Mouse (Mus musculus): Measurements from ENCODE around the gene Cryzl1.
A peak's percentile ranks its signal among the peaks of the same experiment; 100 is the strongest.

Cryzl1 gene

DNA sequence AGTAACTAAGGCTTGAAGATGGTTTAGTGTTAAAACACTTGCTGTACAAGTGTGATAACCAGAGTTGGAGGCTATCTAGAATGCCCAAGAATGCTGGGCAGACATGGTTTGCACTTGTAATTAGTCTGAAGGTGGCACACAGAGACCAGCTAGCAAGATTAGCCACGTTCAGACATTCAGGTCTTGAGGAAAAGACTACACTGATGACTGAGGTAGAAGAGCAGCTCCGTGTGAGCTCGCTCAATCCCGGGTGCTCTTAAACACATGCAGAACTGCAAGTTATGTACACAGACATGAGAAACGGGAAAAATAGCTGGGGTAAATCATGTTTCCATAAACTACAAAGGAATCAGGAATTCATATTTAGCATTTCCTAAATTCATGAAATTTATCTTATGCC lies 48.1 kb downstream of the Cryzl1 start:
- TF ChIP-seq GATA4 (IDR thresholded peaks at IDR 0.05; ENCODE audit: insufficient replicate concordance, low read length) = no peak

DNA sequence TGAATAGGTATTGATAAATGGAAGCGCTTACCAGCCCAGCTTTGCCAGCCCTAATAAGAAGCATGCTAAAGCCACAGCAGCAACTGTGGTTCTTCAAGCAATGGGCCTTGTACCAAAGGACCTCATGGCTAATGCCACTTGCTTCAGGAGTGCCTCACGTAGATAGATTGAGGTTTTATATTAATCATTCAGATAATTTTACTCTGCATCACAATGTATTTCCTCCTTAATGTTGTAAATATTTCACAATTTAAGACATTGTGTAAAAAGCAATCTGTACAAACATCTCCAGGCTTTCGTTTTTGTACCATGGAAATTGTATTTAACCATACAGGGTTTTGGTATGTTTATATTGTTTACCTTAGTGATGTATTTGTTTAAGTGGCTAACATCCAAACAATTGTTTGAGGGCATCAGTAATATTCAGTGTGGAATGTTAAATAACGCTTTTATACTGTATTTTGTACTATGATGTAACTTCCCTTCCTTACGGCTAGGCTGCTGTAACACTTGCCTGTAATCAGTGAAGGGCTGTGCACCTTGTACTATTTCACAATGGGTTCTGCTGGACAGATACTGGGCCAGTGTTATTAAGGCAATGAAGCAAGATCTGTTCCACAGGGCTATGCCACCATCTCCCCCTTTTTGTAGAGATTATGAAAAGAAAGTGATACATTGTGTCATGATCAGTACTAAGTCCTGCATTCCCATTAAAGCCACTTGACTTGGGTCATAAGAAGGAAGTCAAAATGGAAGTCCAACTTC lies 50.4 kb downstream of the Cryzl1 start:
- peak; percentile 95 for TF ChIP-seq GATA4 (IDR thresholded peaks at IDR 0.05; ENCODE audit: insufficient replicate concordance, low read length)

DNA sequence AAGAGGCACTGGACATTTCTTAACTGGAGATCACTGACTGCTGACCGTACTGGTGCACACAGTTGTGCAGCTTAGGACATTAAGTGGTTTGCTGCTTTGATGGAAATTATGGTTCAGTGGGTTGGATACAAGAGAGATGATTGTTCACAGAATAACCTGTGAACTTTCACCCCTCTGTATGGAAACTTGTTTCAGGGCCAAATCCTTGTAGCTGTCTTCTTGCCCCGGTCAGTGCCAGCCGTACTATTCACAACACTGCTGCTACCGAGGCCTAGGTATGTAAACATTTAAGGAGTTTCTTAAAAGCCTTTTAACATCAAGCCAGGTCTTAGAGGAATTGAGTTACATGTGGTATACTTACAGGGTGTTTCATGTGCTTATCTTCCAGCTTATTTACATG lies 54.3 kb downstream of the Cryzl1 start:
- no peak for TF ChIP-seq GATA4 (IDR thresholded peaks at IDR 0.05; ENCODE audit: insufficient replicate concordance, low read length)

DNA sequence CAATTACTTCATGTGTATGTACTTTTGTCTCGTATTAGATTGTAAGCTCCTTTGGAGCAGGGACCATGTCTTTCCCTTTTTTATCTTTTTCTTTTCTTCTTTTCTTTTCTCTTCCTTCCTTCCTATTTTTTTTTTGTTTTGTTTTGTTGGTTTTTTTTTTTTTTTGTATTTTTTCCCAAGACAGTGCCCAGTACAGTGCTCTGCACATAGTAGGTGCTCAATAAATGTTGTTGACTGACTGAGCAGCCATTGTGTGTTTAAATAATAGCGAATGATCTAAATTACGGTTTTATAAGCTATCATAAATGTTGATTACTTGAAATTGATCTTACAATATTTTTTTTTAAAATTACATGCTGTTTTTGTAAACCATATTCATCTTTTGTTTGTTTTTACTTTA lies 65.0 kb downstream of the Cryzl1 start:
- no peak for TF ChIP-seq GATA4 (IDR thresholded peaks at IDR 0.05; ENCODE audit: insufficient replicate concordance, low read length)

DNA sequence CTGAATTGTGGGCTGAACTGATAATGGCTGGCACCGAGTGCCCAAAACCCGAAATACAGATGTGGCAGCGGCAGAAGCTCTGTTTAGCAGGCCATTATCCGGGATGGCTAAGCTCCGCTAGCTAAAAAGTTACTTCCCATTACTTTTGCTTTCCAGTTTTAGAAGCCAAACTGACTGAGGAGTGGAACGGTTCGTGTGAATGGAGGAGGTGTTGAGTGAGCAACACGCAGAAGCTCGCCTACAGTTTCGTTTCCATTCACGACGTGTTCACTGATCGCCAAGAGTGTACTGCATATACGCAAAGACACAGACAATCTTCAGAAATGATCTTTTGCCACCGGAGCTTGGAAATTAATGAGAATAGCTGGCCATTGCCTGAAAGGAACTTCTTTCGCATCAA lies 66.4 kb downstream of the Cryzl1 start:
- TF ChIP-seq GATA4 (IDR thresholded peaks at IDR 0.05; ENCODE audit: insufficient replicate concordance, low read length) = no peak

DNA sequence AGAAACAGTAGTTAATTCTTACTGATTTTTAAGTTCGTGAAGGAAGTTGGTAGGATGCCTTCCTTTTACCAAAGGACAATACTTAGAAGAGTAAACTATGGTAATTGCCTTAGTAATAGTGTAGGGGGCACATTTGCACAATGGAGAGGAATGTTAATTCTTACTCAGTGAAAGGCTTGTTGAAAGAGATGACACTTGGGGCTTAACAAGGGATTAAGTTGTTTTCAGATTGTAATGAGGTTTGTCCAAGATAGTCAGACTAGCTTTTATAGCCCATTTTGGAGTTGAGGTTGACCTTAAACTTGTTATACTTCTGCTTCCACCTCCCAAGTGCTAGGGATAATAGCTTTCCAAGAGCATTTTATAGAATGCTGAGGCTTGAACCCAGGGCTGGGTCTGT lies 67.4 kb downstream of the Cryzl1 start:
- TF ChIP-seq GATA4 (IDR thresholded peaks at IDR 0.05; ENCODE audit: insufficient replicate concordance, low read length) = no peak

DNA sequence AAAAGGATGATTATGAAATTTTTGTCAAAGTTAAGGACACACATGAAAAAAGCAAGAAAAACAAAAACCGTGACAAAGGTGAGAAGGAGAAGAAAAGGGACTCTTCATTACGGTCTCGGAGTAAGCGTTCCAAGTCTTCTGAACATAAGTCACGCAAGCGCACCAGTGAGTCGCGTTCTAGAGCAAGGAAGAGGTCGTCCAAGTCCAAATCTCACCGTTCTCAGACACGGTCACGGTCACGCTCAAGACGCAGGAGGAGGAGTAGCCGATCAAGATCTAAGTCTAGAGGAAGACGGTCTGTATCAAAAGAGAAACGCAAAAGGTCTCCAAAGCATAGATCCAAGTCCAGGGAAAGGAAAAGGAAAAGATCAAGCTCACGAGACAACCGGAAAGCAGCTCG lies 69.0 kb downstream of the Cryzl1 start:
- TF ChIP-seq GATA4 (IDR thresholded peaks at IDR 0.05; ENCODE audit: insufficient replicate concordance, low read length) = no peak

DNA sequence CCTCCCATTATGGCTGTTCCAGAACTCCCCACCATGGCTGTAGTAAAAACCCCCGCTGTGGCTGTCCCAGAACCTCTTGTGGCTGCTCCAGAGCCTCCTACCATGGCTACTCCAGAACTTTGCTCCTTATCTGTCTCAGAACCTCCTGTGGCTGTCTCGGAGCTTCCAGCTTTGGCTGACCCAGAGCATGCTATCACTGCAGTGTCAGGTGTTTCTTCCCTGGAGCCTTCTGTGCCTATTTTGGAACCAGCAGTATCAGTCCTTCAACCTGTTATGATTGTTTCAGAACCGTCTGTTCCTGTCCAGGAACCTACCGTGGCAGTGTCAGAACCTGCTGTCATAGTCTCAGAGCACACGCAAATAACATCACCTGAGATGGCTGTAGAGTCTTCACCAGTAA lies 70.3 kb downstream of the Cryzl1 start:
- no peak for TF ChIP-seq GATA4 (IDR thresholded peaks at IDR 0.05; ENCODE audit: insufficient replicate concordance, low read length)

DNA sequence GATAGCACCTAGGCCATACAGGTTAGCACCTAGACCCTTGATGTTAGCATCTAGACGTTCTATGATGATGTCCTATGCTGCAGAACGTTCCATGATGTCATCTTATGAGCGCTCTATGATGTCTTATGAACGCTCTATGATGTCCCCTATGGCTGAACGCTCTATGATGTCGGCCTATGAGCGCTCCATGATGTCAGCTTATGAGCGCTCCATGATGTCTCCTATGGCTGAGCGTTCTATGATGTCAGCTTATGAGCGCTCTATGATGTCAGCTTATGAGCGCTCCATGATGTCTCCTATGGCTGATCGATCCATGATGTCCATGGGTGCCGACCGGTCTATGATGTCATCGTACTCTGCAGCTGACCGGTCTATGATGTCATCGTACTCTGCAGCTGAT lies 71.5 kb downstream of the Cryzl1 start:
- TF ChIP-seq GATA4 (IDR thresholded peaks at IDR 0.05; ENCODE audit: insufficient replicate concordance, low read length) = no peak

DNA sequence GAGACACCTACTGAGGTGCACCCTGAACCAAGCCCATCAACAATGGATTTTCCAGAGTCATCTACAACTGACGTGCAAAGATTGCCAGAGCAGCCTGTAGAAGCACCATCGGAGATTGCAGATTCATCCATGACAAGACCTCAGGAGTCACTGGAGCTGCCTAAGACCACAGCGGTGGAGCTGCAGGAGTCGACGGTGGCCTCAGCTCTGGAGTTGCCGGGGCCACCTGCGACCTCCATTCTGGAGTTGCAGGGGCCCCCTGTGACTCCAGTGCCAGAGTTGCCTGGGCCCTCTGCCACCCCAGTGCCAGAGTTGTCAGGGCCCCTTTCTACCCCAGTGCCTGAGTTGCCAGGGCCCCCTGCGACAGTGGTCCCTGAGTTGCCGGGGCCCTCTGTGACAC lies 73.5 kb downstream of the Cryzl1 start:
- TF ChIP-seq GATA4 (IDR thresholded peaks at IDR 0.05; ENCODE audit: insufficient replicate concordance, low read length) = no peak

DNA sequence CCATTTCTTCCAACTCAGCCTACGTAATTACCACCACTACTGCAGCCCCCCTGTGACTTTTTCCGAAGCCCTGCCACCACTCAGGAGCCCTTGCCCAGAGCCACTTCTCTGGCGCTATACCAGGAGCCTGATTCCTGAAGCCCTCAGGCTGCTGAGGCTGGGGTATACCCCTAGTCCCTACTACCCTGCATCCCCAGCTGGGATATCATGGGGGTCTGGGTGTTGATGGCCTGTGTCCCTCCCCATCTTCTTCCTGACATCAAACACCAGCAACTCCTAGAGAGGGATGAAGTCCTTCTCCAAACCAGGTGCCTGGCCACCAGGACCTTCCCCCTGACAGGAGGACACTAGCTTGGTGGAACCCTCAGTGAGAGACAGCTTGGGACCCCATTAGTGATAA lies 76.6 kb downstream of the Cryzl1 start:
- no peak for TF ChIP-seq GATA4 (IDR thresholded peaks at IDR 0.05; ENCODE audit: insufficient replicate concordance, low read length)

DNA sequence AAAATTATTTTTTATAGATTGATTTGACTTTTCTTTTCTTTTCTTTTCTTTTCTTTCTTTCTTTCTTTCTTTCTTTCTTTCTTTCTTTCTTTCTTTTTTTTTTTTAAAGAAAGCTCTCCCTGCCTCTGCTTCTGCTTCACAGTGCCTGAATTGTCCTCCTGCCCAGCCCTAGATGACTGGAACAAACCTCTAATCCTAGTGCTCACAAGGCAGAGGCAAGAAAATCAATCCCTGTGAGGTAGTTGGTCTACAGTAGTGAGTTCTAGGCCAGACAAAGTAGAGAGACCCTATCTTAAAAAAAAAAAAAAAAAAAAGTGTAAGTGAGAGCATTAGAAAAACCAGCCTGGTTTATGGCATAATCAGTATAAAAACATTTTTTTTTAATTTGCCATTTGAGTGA lies 79.0 kb downstream of the Cryzl1 start:
- no peak for TF ChIP-seq GATA4 (IDR thresholded peaks at IDR 0.05; ENCODE audit: insufficient replicate concordance, low read length)

DNA sequence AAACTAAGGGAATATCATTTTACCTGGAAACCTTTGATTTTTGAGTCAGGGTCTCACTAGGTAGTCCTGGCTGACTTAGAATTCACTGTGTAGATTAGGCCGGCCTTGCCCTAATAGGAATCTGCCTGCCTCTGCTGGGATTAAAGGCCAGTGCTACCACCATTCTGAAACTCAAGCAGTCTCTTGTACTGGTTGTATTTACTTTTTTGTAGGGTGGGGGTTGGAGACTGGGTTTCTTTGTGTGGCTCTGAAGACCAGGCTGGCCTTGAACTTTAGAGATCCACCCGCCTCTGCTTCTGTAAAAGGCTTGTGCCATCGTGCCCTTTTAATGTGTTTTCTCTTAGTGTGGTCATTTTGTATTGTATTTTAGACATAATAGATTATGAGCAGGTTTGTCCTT lies 79.5 kb downstream of the Cryzl1 start:
- no peak for TF ChIP-seq GATA4 (IDR thresholded peaks at IDR 0.05; ENCODE audit: insufficient replicate concordance, low read length)

DNA sequence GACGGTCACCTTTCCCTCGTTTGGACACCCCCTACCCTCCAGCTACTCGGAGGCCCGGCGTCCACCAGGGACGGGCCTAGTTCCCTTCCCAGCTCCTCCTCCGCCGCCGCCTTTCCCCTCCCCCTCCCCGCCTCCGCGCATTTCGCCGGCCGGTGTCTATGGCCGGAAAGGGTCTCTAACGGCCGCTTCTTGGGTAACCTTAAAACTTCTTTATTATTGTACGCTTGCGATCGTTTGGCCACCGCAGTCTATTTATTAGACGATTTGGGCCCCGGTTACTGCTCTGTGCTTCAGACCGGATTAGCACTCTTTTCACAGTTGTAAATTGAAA lies 80.6 kb downstream of the Cryzl1 start:
- TF ChIP-seq GATA4 (IDR thresholded peaks at IDR 0.05; ENCODE audit: insufficient replicate concordance, low read length) = no peak

DNA sequence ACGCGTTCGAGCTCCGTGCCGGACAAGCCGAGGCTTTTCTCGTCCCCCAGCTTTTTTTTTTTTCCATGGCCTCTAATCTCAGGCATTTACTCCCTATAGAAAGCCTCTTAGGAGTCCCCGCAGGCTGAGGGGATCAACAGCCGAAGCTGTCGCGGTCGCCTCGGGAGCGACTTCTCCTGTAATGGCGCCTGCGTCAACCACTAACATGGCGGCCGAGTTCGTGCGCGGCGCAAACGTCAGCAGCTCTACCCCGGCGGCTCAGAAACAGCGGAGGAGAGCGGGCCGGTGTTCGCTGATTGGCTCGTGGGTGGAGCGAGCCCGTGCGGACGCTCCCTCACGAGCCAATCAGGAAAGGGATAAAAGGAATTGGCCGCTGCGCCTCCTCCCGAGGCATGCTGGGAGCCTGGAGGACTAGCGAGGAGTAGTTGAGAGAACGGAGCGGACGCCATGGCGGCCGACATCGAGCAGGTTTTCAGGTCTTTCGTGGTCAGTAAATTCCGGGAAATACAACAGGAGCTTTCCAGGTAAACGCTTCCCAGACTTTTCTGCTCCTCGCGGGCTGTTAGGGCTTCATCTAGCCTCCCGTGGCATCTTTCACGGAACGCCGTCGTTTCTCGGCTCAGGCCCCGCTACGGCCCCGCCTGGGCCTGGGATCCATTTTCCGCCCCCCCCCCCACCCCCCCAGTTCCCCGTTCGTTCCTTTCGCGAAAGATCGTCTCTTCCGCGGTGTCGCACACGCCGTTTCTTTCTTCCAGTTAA lies 81.1 kb downstream of the Cryzl1 start, which contains the start of gene Son:
Gene Son (plus strand): TSS at position 46 of the 759 bp plus-strand sequence.
- no peak; the same call in 1 of the 2 replicates for TF ChIP-seq GATA4 (IDR thresholded peaks at IDR 0.05; ENCODE audit: insufficient replicate concordance, low read length)

DNA sequence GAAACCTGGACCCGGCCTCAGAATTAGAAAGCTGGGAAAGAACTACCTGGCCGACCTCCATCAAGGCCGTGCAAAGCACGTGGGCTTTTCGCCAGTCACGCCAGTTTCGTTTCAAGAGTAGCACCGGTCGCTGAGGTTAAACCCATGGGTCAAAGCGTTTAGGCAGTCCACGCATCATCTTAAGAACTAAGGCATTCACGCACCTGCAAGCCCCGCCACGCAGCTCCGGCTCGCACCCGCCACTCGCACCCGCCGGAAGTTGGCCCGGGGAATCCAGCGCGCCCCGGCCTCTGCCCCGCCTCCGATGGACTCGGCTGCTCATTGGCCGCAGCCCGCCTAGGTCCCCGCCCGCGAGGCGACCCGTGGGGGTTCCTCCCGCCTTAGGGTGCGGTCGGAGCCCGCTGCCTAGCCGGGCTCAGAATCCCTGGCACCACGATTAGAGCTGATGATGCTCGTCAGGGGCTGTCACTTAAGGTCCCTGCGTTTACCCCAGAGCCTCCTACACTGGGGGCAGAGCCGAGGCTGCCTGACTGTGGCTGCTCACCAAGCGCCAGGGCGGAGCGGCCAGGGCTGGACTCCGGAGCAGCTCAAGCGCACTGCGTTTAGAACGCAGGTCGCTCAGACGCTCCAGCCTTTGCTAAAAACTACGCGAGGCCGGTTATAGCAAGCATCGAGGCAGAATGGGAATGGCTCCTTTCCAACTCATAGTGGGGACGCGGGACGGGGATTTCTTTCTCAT lies 81.9 kb downstream of the Cryzl1 start, which contains the start of gene Gart:
Gene Gart (minus strand): TSS at position 272 of the 739 bp plus-strand sequence.
- peak; percentile 54; the same call in 1 of the 2 replicates for TF ChIP-seq GATA4 (IDR thresholded peaks at IDR 0.05; ENCODE audit: insufficient replicate concordance, low read length)

Measured in liver, adult (tissue).